Mouse (Mus musculus) hindbrain, embryonic 11.5 days (tissue): ENCODE results near the gene Gm5128. TPM values are rescaled to one million over a fixed set of nuclear protein-coding genes. Genes with fewer than 3 reads are reported as not detected.
"Not testable (repeated sequence)": the region's sequence is repeated elsewhere in the genome, so short reads cannot be mapped to it uniquely, and the experiment has no call there.

Experiments
- ATAC-seq: fragments of 200-750 bp; cut with Nextera tagmentation; 2 replicates; pipeline ENCODE4 v1.8.0; 2017; ENCODE audit warnings: mild to moderate bottlenecking, moderate TSS enrichment, moderate library complexity; ENCODE audit not compliant: low FRiP score
- DNase-seq: peaks from one replicate; pipeline ENCODE4 v3.0.0-alpha.2; 2015; ENCODE audit warnings: low spot score
- H3K27ac ChIP-seq: fragments of 300-500 bp; sonication (generic); 2 replicates; pipeline ENCODE4 v1.5.1; 2014; ENCODE audit warnings: mild to moderate bottlenecking, low read depth, low read length
- H3K27me3 ChIP-seq: fragments of 300-500 bp; sonication (generic); 2 replicates; pipeline ENCODE4 v1.6.1; 2014; ENCODE audit warnings: mild to moderate bottlenecking, low read length, moderate library complexity, mixed read lengths; ENCODE audit not compliant: control insufficient read depth, insufficient read depth
- H3K36me3 ChIP-seq: fragments of 300-500 bp; sonication (generic); 2 replicates; pipeline ENCODE4 v1.6.1; 2014; ENCODE audit warnings: mild to moderate bottlenecking, low read length, moderate library complexity, mixed read lengths; ENCODE audit not compliant: control insufficient read depth, insufficient read depth
- H3K4me1 ChIP-seq: fragments of 300-500 bp; sonication (generic); replicated peaks from 2 replicates; pipeline ENCODE4 v1.6.1; 2014; ENCODE audit warnings: low read length, mixed read lengths; ENCODE audit not compliant: control insufficient read depth, insufficient read depth
- H3K4me2 ChIP-seq: fragments of 300-500 bp; sonication (generic); replicated peaks from 2 replicates; pipeline ENCODE4 v1.6.1; 2014; ENCODE audit warnings: mild to moderate bottlenecking, low read depth, low read length
- H3K4me3 ChIP-seq: fragments of 300-500 bp; sonication (generic); 2 replicates; pipeline ENCODE4 v1.5.1; 2014; ENCODE audit warnings: low read depth, low read length
- H3K9ac ChIP-seq: fragments of 300-500 bp; sonication (generic); 2 replicates; pipeline ENCODE4 v1.6.1; 2014; ENCODE audit warnings: low read depth, low read length
- H3K9me3 ChIP-seq: fragments of 300-500 bp; sonication (generic); 2 replicates; pipeline ENCODE4 v1.6.1; 2016; ENCODE audit warnings: low read length; ENCODE audit not compliant: control insufficient read depth
- WGBS: fragments of 180-500 bp; shearing (Covaris S2); extraction: QIAGEN DNeasy Blood & Tissue Kit; methylation state at CpG from one replicate; pipeline ENCODE4 v1.1.7; 2014; 5-methylcytosine and 5-hydroxymethylcytosine counted together
- polyA plus RNA-seq: library from polyadenylated mRNA; unstranded; fragments of >200 nt; fragmentation: Nextera tagmentation; extraction: Ambion mirVana; gene quantifications from 2 replicates; pipeline ENCODE4 v1.2.1, GENCODE M21; 2014

Gm5128 gene
- 0.10 TPM in 1 of 2 replicates, not detected in the other for polyA plus RNA-seq

- H3K4me1 ChIP-seq, H3K27me3 ChIP-seq, H3K36me3 ChIP-seq, H3K4me3 ChIP-seq, DNase-seq, ATAC-seq, H3K27ac ChIP-seq, H3K9ac ChIP-seq, H3K4me2 ChIP-seq, H3K9me3 ChIP-seq: not testable (repeated sequence)
- no CpG with 5 or more reads among the region's 15 CpGs for WGBS
Observed at GRCm38 (mm10) chrX:135372984-135373383, at the start of gene Gm5128. Gene Gm5128, plus strand, starts transcription at chrX:135373284.

- H3K4me1 ChIP-seq, H3K9ac ChIP-seq, ATAC-seq, DNase-seq, H3K27ac ChIP-seq, H3K27me3 ChIP-seq, H3K4me2 ChIP-seq, H3K36me3 ChIP-seq, H3K9me3 ChIP-seq, H3K4me3 ChIP-seq: not testable (repeated sequence)
- 19% methylated on average over 2 of the region's 6 CpGs for WGBS
Observed at GRCm38 (mm10) chrX:135360685-135361084, 12.4 kb upstream of the Gm5128 start.

GRCm38 (mm10) chrX:135361943-135362342, 11.1 kb upstream of the Gm5128 start:
- not testable (repeated sequence) for H3K27ac ChIP-seq, H3K4me2 ChIP-seq, H3K4me1 ChIP-seq, H3K9me3 ChIP-seq, ATAC-seq, H3K4me3 ChIP-seq, H3K36me3 ChIP-seq, H3K27me3 ChIP-seq, H3K9ac ChIP-seq, DNase-seq
- WGBS = no CpG with 5 or more reads among the region's 4 CpGs

GRCm38 (mm10) chrX:135403578-135403977, 30.5 kb downstream of the Gm5128 start:
- H3K27ac ChIP-seq, H3K36me3 ChIP-seq, DNase-seq, H3K9me3 ChIP-seq, H3K4me3 ChIP-seq, ATAC-seq, H3K4me2 ChIP-seq, H3K9ac ChIP-seq, H3K4me1 ChIP-seq, H3K27me3 ChIP-seq: not testable (repeated sequence)
- no CpG with 5 or more reads among the region's 3 CpGs for WGBS

GRCm38 (mm10) chrX:135421203-135421602, 48.1 kb downstream of the Gm5128 start:
- H3K4me3 ChIP-seq, H3K4me2 ChIP-seq, H3K9ac ChIP-seq, H3K9me3 ChIP-seq, DNase-seq, H3K27me3 ChIP-seq, H3K4me1 ChIP-seq, H3K27ac ChIP-seq, H3K36me3 ChIP-seq, ATAC-seq: not testable (repeated sequence)
- WGBS = 50% methylated on average over 3 of the region's 7 CpGs

GRCm38 (mm10) chrX:135421824-135422223, 48.7 kb downstream of the Gm5128 start:
- not testable (repeated sequence) for ATAC-seq, H3K4me3 ChIP-seq, H3K4me1 ChIP-seq, H3K27me3 ChIP-seq, H3K9me3 ChIP-seq, DNase-seq, H3K9ac ChIP-seq, H3K36me3 ChIP-seq, H3K27ac ChIP-seq, H3K4me2 ChIP-seq

GRCm38 (mm10) chrX:135422473-135422872, 49.4 kb downstream of the Gm5128 start:
- not testable (repeated sequence) for H3K36me3 ChIP-seq, ATAC-seq, H3K27ac ChIP-seq, H3K4me2 ChIP-seq, DNase-seq, H3K9me3 ChIP-seq, H3K4me3 ChIP-seq, H3K9ac ChIP-seq, H3K27me3 ChIP-seq, H3K4me1 ChIP-seq
- no CpG with 5 or more reads among the region's 4 CpGs for WGBS

Other genes with a start within 250 kb of the Gm5128 start
- not detected in 2 replicates for gene Gm15023, start 195.7 kb upstream of the Gm5128 start, polyA plus RNA-seq
- gene Tceal6, start 162.6 kb upstream of the Gm5128 start, polyA plus RNA-seq = 1.5 and 1.6 TPM in 2 replicates
- not detected in 2 replicates for gene Pramel3, start 71.0 kb upstream of the Gm5128 start, polyA plus RNA-seq
- gene Gm7903, start 60.6 kb downstream of the Gm5128 start, polyA plus RNA-seq = 0.05 TPM in 1 of 2 replicates, not detected in the other
- not detected in 2 replicates for gene AV320801, start 121.3 kb downstream of the Gm5128 start, polyA plus RNA-seq
- not detected in 2 replicates for gene Nxf7, start 225.5 kb downstream of the Gm5128 start, polyA plus RNA-seq